Mouse (Mus musculus) G1E-ER4 (cell line): ENCODE results near the gene Rgs9. TPM values are rescaled to one million over a fixed set of nuclear protein-coding genes. Genes with fewer than 3 reads are reported as not detected.

Source experiments
- GATA1 ChIP-seq: IDR thresholded peaks from one replicate; pipeline ENCODE4 v1.8.0; 2012; ENCODE audit warnings: low read length, inconsistent platforms
- polyA plus RNA-seq: library from polyadenylated mRNA; stranded (reverse); fragments of >175 nt; gene quantifications from 2 replicates; pipeline ENCODE4 v1.2.3, GENCODE M21; 2012

Rgs9 gene
- polyA plus RNA-seq = not detected in 2 replicates

- no peak for TF ChIP-seq GATA1
Observed at GRCm38 (mm10) chr11:109297710-109298375, at the start of gene Rgs9. TSS of gene Rgs9 (minus strand) at chr11:109298129.

GRCm38 (mm10) chr11:109347242-109347959 is 49.5 kb upstream of the Rgs9 start:
- no peak for TF ChIP-seq GATA1

- TF ChIP-seq GATA1 = no peak
Observed at GRCm38 (mm10) chr11:109343991-109344599, 46.2 kb upstream of the Rgs9 start.

- TF ChIP-seq GATA1 = no peak
Observed at GRCm38 (mm10) chr11:109343558-109343957, 45.6 kb upstream of the Rgs9 start.

- no peak for TF ChIP-seq GATA1
Observed at GRCm38 (mm10) chr11:109340541-109340940, 42.6 kb upstream of the Rgs9 start.

- no peak for TF ChIP-seq GATA1
Observed at GRCm38 (mm10) chr11:109339155-109339938, 41.4 kb upstream of the Rgs9 start.

GRCm38 (mm10) chr11:109335890-109336289 is 38.0 kb upstream of the Rgs9 start:
- TF ChIP-seq GATA1 = no peak

GRCm38 (mm10) chr11:109334773-109335172 is 36.8 kb upstream of the Rgs9 start:
- TF ChIP-seq GATA1 = no peak

GRCm38 (mm10) chr11:109332722-109333121 is 34.8 kb upstream of the Rgs9 start:
- no peak for TF ChIP-seq GATA1

GRCm38 (mm10) chr11:109331424-109331824 is 33.5 kb upstream of the Rgs9 start:
- no peak for TF ChIP-seq GATA1

- no peak for TF ChIP-seq GATA1
Observed at GRCm38 (mm10) chr11:109330706-109331393, 32.9 kb upstream of the Rgs9 start.

GRCm38 (mm10) chr11:109329331-109329730 is 31.4 kb upstream of the Rgs9 start:
- no peak for TF ChIP-seq GATA1

- TF ChIP-seq GATA1 = no peak
Observed at GRCm38 (mm10) chr11:109327952-109328351, 30.0 kb upstream of the Rgs9 start.

- TF ChIP-seq GATA1 = no peak
Observed at GRCm38 (mm10) chr11:109327381-109327780, 29.5 kb upstream of the Rgs9 start.

GRCm38 (mm10) chr11:109326270-109326669 is 28.3 kb upstream of the Rgs9 start:
- no peak for TF ChIP-seq GATA1

- TF ChIP-seq GATA1 = no peak
Observed at GRCm38 (mm10) chr11:109320361-109320933, 22.5 kb upstream of the Rgs9 start.
